Mouse (Mus musculus) small intestine, adult 2 months (tissue): ENCODE data around the gene Evc.

Experiments used
- CTCF ChIP-seq: fragments of 200-500 bp; IDR thresholded peaks from 2 replicates; pipeline ENCODE4 v1.5.1; 2012; ENCODE audit warnings: low read depth, mild to moderate bottlenecking, control low read depth, inconsistent platforms, low read length, moderate library complexity, mixed read lengths; ENCODE audit not compliant: insufficient replicate concordance, insufficient read length; ENCODE audit errors: extremely low read depth
- POLR2A ChIP-seq: fragments of 200-500 bp; IDR thresholded peaks from 2 replicates; pipeline ENCODE4 v1.6.1; 2012; ENCODE audit warnings: low read depth, mild to moderate bottlenecking, control low read depth, inconsistent platforms, low read length, moderate library complexity

- no peak for TF ChIP-seq CTCF
- no peak for TF ChIP-seq POLR2A
These were observed 43.9 kb upstream of the Evc start for GRCm38 (mm10) chr5:37380641-37381040.
